Mouse (Mus musculus) forebrain, embryonic 11.5 days (tissue): ENCODE results near the gene Gdap1l1. TPM values are rescaled to one million over a fixed set of nuclear protein-coding genes. Genes with fewer than 3 reads are reported as not detected.

Source experiments
- ATAC-seq: fragments of 200-750 bp; cut with Nextera tagmentation; replicated peaks from 2 replicates; pipeline ENCODE4 v1.8.0; 2017; ENCODE audit warnings: moderate TSS enrichment; ENCODE audit not compliant: low FRiP score
- DNase-seq: peaks from one replicate; pipeline ENCODE4 v3.0.0-alpha.2; 2017; ENCODE audit warnings: low spot score
- H3K27ac ChIP-seq: fragments of 300-500 bp; sonication (generic); 2 replicates; pipeline ENCODE4 v1.5.1; 2014; ENCODE audit warnings: low read depth, low read length
- H3K27me3 ChIP-seq: fragments of 300-500 bp; sonication (generic); 2 replicates; pipeline ENCODE4 v1.6.1; 2014; ENCODE audit warnings: mild to moderate bottlenecking, low read length, mixed read lengths; ENCODE audit not compliant: control insufficient read depth, insufficient read depth
- H3K36me3 ChIP-seq: fragments of 300-500 bp; sonication (generic); 2 replicates; pipeline ENCODE4 v1.6.1; 2014; ENCODE audit warnings: mild to moderate bottlenecking, low read length, moderate library complexity, mixed read lengths; ENCODE audit not compliant: control insufficient read depth, insufficient read depth
- H3K4me1 ChIP-seq: fragments of 300-500 bp; sonication (generic); replicated peaks from 2 replicates; pipeline ENCODE4 v1.6.1; 2014; ENCODE audit warnings: low read length, mixed read lengths; ENCODE audit not compliant: control insufficient read depth, insufficient read depth
- H3K4me2 ChIP-seq: fragments of 300-500 bp; sonication (generic); 2 replicates; pipeline ENCODE4 v1.6.1; 2014; ENCODE audit warnings: low read depth, mild to moderate bottlenecking, low read length, moderate library complexity, mixed read lengths; ENCODE audit not compliant: severe bottlenecking
- H3K4me3 ChIP-seq: fragments of 300-500 bp; sonication (generic); 2 replicates; pipeline ENCODE4 v1.5.1; 2014; ENCODE audit warnings: low read depth, low read length
- H3K9ac ChIP-seq: fragments of 300-500 bp; sonication (generic); 2 replicates; pipeline ENCODE4 v1.6.1; 2014; ENCODE audit warnings: low read length
- H3K9me3 ChIP-seq: fragments of 300-500 bp; sonication (generic); 2 replicates; pipeline ENCODE4 v1.6.1; 2016; ENCODE audit warnings: low read length, mixed read lengths; ENCODE audit not compliant: control insufficient read depth
- WGBS: fragments of 180-500 bp; shearing (Covaris S2); extraction: QIAGEN DNeasy Blood & Tissue Kit; methylation state at CpG from one replicate; pipeline ENCODE4 v1.1.7; 2014; 5-methylcytosine and 5-hydroxymethylcytosine counted together
- polyA plus RNA-seq: library from polyadenylated mRNA; unstranded; fragments of >200 nt; fragmentation: Nextera tagmentation; extraction: Ambion mirVana; gene quantifications from 2 replicates; pipeline ENCODE4 v1.2.1, GENCODE M21; 2014

Gene Gdap1l1
- polyA plus RNA-seq, 1 experiment from 2014 or later, result 28.8 TPM

DNA sequence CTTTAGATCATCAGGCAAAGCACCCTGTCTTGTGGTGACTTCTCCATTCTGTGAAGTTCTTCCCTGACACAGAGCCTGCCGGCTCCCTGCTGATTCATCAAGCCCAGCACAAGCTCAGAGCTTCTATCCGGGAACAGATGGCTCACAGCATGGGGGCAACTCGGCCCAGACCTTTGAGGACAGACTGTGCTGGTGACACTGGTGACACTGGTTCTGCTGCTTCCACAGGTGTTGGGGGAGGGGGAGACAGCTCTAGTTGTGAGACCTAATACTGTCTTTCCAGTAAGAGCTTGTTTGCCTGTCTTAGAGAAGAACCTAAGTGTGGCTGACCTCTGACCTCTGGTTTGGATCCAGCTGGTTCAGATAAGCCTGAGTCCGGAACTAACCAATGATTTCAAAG, 4.3 kb upstream of the Gdap1l1 start:
- H3K9me3 ChIP-seq, result no peaks in the 10 kb centered on the region
- H3K36me3 ChIP-seq, result no peaks in the 10 kb centered on the region
- 22% methylated on average over 4 of the region's 4 CpGs for WGBS
- peak; percentile 46 for DNase-seq
- no peak overlapping the region for H3K4me3 ChIP-seq
- H3K4me2 ChIP-seq, result no peak overlapping the region
- H3K9ac ChIP-seq, result no peak overlapping the region
- ATAC-seq, result no peak
- H3K4me1 ChIP-seq, result no peaks in the 10 kb centered on the region
- peaks cover 3% of the 10 kb centered on the region; the same call in 1 of the 2 replicates for H3K27me3 ChIP-seq
- no peak overlapping the region for H3K27ac ChIP-seq

DNA sequence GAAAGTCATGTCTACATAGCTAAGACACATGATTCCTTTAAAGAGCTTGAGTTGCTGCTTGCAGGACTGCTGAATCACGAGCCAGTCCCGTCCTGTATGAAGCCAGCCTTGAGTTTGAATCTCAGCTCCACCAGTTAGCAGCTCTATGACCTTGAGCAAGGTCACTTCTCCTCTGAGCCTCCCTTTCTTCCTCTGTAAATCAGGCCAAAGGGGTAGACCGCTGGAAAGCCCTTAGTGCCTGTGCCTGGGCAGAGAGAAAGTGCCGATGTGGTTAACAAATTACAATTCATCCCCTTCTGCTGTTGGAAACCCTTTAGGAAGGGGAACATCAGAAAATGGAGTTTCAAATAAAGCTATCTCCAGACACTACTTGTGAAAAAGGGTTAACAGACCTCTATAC, 476 bp upstream of the Gdap1l1 start:
- H3K4me2 ChIP-seq, result peak overlapping the region; percentile 68
- H3K9ac ChIP-seq, result peak overlapping the region; percentile 75
- no peak for DNase-seq

DNA sequence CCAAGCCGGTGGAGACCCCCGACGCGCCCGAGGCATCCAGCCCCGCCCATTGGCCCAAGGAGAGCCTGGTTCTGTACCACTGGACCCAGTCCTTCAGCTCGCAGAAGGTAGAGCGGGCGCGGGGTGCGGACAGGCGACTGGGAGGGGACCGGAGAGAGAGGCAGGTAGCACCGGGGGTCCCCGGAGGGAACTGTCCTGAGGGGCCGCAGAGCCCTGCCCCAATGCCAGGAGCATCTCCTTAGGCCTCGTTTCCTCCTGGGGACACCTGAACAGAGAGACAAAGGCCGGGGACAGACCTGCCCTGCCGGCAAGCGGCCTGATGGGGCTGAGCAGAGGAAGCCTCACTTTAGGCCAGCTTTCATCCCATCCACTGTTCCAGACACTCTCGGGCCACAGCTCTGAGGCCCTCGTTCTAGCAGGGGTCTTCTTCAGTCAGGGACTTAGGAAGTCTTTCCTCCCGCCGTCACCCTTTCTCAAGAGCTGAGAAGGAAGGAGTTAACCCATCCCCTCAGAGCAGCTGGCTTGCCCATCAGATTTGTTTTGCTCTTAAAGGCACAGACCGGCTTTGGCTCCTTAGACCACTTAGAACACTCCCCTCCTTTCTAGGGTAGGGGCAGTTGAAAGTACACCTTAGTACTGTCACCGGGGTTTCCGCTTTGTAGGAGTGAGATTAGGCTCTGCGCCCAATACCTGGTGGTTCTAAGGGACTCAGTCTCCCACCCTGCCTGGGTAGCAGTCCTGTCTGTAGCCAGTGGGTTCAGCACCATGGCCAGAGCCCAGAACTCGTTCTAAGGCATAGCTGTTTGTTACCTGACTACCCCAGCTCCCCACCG, 559 bp downstream of the Gdap1l1 start:
- Histone ChIP-seq H3K4me2 (peak overlapping the region; percentile 68), H3K27me3 (peaks cover 3% of the 10 kb centered on the region; the same call in 1 of the 2 replicates), H3K9me3 (no peaks in the 10 kb centered on the region), H3K4me1 (no peaks in the 10 kb centered on the region), H3K4me3 (peak overlapping the region; percentile 54), H3K27ac (peak overlapping the region; percentile 19; the same call in 1 of the 2 replicates), H3K9ac (peak overlapping the region; percentile 75), H3K36me3 (no peaks in the 10 kb centered on the region)
- peak; percentile 75 for DNase-seq
- ATAC-seq, result peak; percentile 58; the same call in 1 of the 2 replicates
- 3% methylated on average over 28 of the region's 30 CpGs for WGBS

More for the DNA sequence above, 476 bp upstream of the Gdap1l1 start:
- no peak for ATAC-seq
- Histone ChIP-seq H3K36me3 (no peaks in the 10 kb centered on the region), H3K27me3 (peaks cover 3% of the 10 kb centered on the region; the same call in 1 of the 2 replicates), H3K27ac (no peak overlapping the region), H3K9me3 (no peaks in the 10 kb centered on the region), H3K4me3 (peak overlapping the region; percentile 54), H3K4me1 (no peaks in the 10 kb centered on the region)
- WGBS, result 35% methylated on average over 4 of the region's 4 CpGs

DNA sequence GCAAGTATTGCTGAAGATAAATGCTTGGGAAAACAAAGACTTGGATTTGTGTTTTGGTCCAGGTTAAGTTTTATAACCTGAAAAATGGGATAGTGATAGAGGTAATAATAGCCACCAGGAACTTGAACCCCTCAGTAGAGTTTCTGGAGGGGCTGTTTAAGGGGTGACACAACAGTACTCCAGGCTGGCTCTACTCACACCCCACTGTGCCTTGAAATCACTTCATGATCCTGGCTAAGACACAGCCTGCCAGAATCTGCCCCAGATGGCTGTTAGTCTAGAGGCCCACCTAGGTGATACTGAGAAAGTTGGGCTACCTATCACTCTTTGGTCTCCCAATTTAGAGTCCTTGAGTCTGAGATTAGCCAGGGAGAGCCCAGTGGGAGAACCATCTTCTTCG, 1.2 kb downstream of the Gdap1l1 start:
- H3K4me1 ChIP-seq, result no peaks in the 10 kb centered on the region
- peak overlapping the region; percentile 68 for H3K4me2 ChIP-seq
- no peaks in the 10 kb centered on the region for H3K9me3 ChIP-seq
- H3K27me3 ChIP-seq, result peaks cover 3% of the 10 kb centered on the region; the same call in 1 of the 2 replicates
- ATAC-seq, result no peak
- no peak overlapping the region for H3K27ac ChIP-seq
- no peaks in the 10 kb centered on the region for H3K36me3 ChIP-seq
- WGBS, result 80% methylated on average over 1 of the region's 1 CpGs
- no peak for DNase-seq
- H3K9ac ChIP-seq, result no peak overlapping the region
- H3K4me3 ChIP-seq, result peak overlapping the region; percentile 54

GRCm38 (mm10) chr2:163443543-163443942, 5.3 kb downstream of the Gdap1l1 start:
- DNase-seq (no peak), ATAC-seq (no peak)
- WGBS, result 74% methylated on average over 6 of the region's 6 CpGs

GRCm38 (mm10) chr2:163444017-163444416, 5.7 kb downstream of the Gdap1l1 start:
- Histone ChIP-seq H3K4me3 (no peak overlapping the region), H3K27me3 (no peaks in the 10 kb centered on the region), H3K36me3 (no peaks in the 10 kb centered on the region), H3K9me3 (no peaks in the 10 kb centered on the region), H3K4me1 (no peaks in the 10 kb centered on the region), H3K9ac (no peak overlapping the region; the same call in 1 of the 2 replicates), H3K27ac (no peak overlapping the region), H3K4me2 (no peak overlapping the region)
- ATAC-seq (no peak), DNase-seq (no peak)
- WGBS, result 77% methylated on average over 7 of the region's 7 CpGs

More at GRCm38 (mm10) chr2:163443543-163443942, 5.3 kb downstream of the Gdap1l1 start:
- Histone ChIP-seq H3K4me2 (no peak overlapping the region), H3K27ac (no peak overlapping the region), H3K9ac (no peak overlapping the region), H3K4me3 (no peak overlapping the region), H3K9me3 (no peaks in the 10 kb centered on the region), H3K27me3 (no peaks in the 10 kb centered on the region), H3K4me1 (no peaks in the 10 kb centered on the region), H3K36me3 (no peaks in the 10 kb centered on the region)

- Histone ChIP-seq H3K4me2 (no peak overlapping the region), H3K4me3 (no peak overlapping the region), H3K9ac (no peak overlapping the region), H3K27me3 (no peaks in the 10 kb centered on the region), H3K4me1 (no peaks in the 10 kb centered on the region), H3K36me3 (no peaks in the 10 kb centered on the region), H3K9me3 (no peaks in the 10 kb centered on the region), H3K27ac (no peak overlapping the region)
- DNase-seq (no peak), ATAC-seq (no peak)
- 79% methylated on average over 12 of the region's 12 CpGs for WGBS
Measured at GRCm38 (mm10) chr2:163447375-163447774, 9.1 kb downstream of the Gdap1l1 start.

GRCm38 (mm10) chr2:163449276-163449675, 11.0 kb downstream of the Gdap1l1 start:
- no peaks in the 10 kb centered on the region for H3K36me3 ChIP-seq

More at GRCm38 (mm10) chr2:163449276-163449675, 11.0 kb downstream of the Gdap1l1 start:
- ATAC-seq (no peak), DNase-seq (no peak)
- H3K9ac ChIP-seq, result no peak overlapping the region
- no peaks in the 10 kb centered on the region for H3K4me1 ChIP-seq
- whole genome bisulfite sequencing, result 74% methylated on average over 3 of the region's 3 CpGs
- no peak overlapping the region for H3K4me3 ChIP-seq
- H3K9me3 ChIP-seq, result no peaks in the 10 kb centered on the region
- H3K27me3 ChIP-seq, result no peaks in the 10 kb centered on the region
- no peak overlapping the region for H3K27ac ChIP-seq
- H3K4me2 ChIP-seq, result no peak overlapping the region
